Mouse (Mus musculus) embryo, embryonic 9.5 days (tissue): ENCODE data around the gene Ccdc43.
"Not testable (repeated sequence)": the region's sequence is repeated elsewhere in the genome, so short reads cannot be mapped to it uniquely, and the experiment has no call there.

Experiments
- DNase-seq: peaks from one replicate; pipeline ENCODE4 v3.0.0-alpha.2; 2017; ENCODE audit errors: extremely low spot score

Ccdc43 gene

GRCm38 (mm10) chr11:102697338-102698017 is at the start of gene Ccdc43:
Gene Ccdc43, minus strand, starts transcription at chr11:102697782.
- DNase-seq: peak; percentile 90

- DNase-seq: no peak
Observed at GRCm38 (mm10) chr11:102744746-102745145, 47.2 kb upstream of the Ccdc43 start.

GRCm38 (mm10) chr11:102742843-102743242 is 45.3 kb upstream of the Ccdc43 start:
- DNase-seq: no peak

- DNase-seq: no peak
Observed at GRCm38 (mm10) chr11:102742066-102742465, 44.5 kb upstream of the Ccdc43 start.

GRCm38 (mm10) chr11:102741129-102741950 is 43.8 kb upstream of the Ccdc43 start:
- no peak for DNase-seq

GRCm38 (mm10) chr11:102740634-102741033 is 43.1 kb upstream of the Ccdc43 start:
- no peak for DNase-seq

- peak; percentile 66 for DNase-seq
Observed at GRCm38 (mm10) chr11:102739278-102739966, 41.8 kb upstream of the Ccdc43 start.

GRCm38 (mm10) chr11:102738046-102738445 is 40.5 kb upstream of the Ccdc43 start:
- DNase-seq: no peak

GRCm38 (mm10) chr11:102734961-102735360 is 37.4 kb upstream of the Ccdc43 start:
- no peak for DNase-seq

- no peak for DNase-seq
Observed at GRCm38 (mm10) chr11:102733146-102733545, 35.6 kb upstream of the Ccdc43 start.

GRCm38 (mm10) chr11:102731366-102731765 is 33.8 kb upstream of the Ccdc43 start:
- no peak for DNase-seq

- no peak for DNase-seq
Observed at GRCm38 (mm10) chr11:102729835-102730234, 32.3 kb upstream of the Ccdc43 start.

- peak; percentile 57 for DNase-seq
Observed at GRCm38 (mm10) chr11:102728614-102729013, 31.0 kb upstream of the Ccdc43 start.

- no peak for DNase-seq
Observed at GRCm38 (mm10) chr11:102725574-102725973, 28.0 kb upstream of the Ccdc43 start.

- no peak for DNase-seq
Observed at GRCm38 (mm10) chr11:102716135-102716534, 18.6 kb upstream of the Ccdc43 start.

GRCm38 (mm10) chr11:102714578-102714977 is 17.0 kb upstream of the Ccdc43 start:
- DNase-seq: not testable (repeated sequence)

- no peak for DNase-seq
Observed at GRCm38 (mm10) chr11:102712411-102712810, 14.8 kb upstream of the Ccdc43 start.

GRCm38 (mm10) chr11:102702206-102702605 is 4.6 kb upstream of the Ccdc43 start:
- DNase-seq: not testable (repeated sequence)

- DNase-seq: no peak
Observed at GRCm38 (mm10) chr11:102698018-102698476, 465 bp upstream of the Ccdc43 start.

- no peak for DNase-seq
Observed at GRCm38 (mm10) chr11:102695289-102695688, 2.3 kb downstream of the Ccdc43 start.

- DNase-seq: peak; percentile 74
Observed at GRCm38 (mm10) chr11:102690162-102690561, 7.4 kb downstream of the Ccdc43 start.
